Mouse (Mus musculus) MEL (cell line): ENCODE results near the gene Hdgfl2.
"Not testable (repeated sequence)": the region's sequence is repeated elsewhere in the genome, so short reads cannot be mapped to it uniquely, and the experiment has no call there.

Experiments used
- BHLHE40 ChIP-seq: IDR thresholded peaks from 2 replicates; pipeline ENCODE4 v1.6.1; 2012; ENCODE audit warnings: low read depth, mild to moderate bottlenecking, inconsistent platforms, low read length, improper control_type of control experiment, borderline replicate concordance
- CHD2 ChIP-seq: IDR thresholded peaks from 2 replicates; pipeline ENCODE4 v1.6.1; 2011; ENCODE audit warnings: low read length, improper control_type of control experiment
- CTCF ChIP-seq, 3 experiments: IDR thresholded peaks in 2 of 3; conservative IDR thresholded peaks in 1 of 3; 2 replicates each; pipeline ENCODE4 v1.5.1; 2011 to 2012; ENCODE audit warnings: low read length in 3 of 3, low read depth in 2 of 3, mild to moderate bottlenecking in 2 of 3, improper control_type of control experiment in 1 of 3, inconsistent platforms in 1 of 3, mixed read lengths in 1 of 3, moderate library complexity in 1 of 3; ENCODE audit not compliant: control insufficient read depth in 1 of 3, insufficient read depth in 1 of 3, poor library complexity in 1 of 3, severe bottlenecking in 1 of 3
- E2F4 ChIP-seq: IDR thresholded peaks from 2 replicates; pipeline ENCODE4 v1.6.1; 2011; ENCODE audit warnings: low read depth, low read length, improper control_type of control experiment, borderline replicate concordance
- ELF1 ChIP-seq: IDR thresholded peaks from 2 replicates; pipeline ENCODE4 v1.6.1; 2014; ENCODE audit warnings: low read depth, mild to moderate bottlenecking, inconsistent platforms, low read length, improper control_type of control experiment, moderate library complexity
- EP300 ChIP-seq, 2 experiments: IDR thresholded peaks; 2 replicates each; pipeline ENCODE4 v1.6.1; 2011; ENCODE audit warnings: improper control_type of control experiment in 2 of 2, low read length in 2 of 2, low read depth in 1 of 2, mild to moderate bottlenecking in 1 of 2
- MXI1 ChIP-seq: IDR thresholded peaks from 2 replicates; pipeline ENCODE4 v1.6.1; 2011; ENCODE audit warnings: mild to moderate bottlenecking, low read depth, low read length, improper control_type of control experiment
- NELFE ChIP-seq: IDR thresholded peaks from 2 replicates; pipeline ENCODE4 v1.6.1; 2011; ENCODE audit warnings: low read depth, low read length, improper control_type of control experiment
- POLR2A ChIP-seq, 2 experiments: IDR thresholded peaks; 2 replicates each; pipeline ENCODE4 v1.6.1; 2011 to 2012; ENCODE audit warnings: low read length in 2 of 2, mild to moderate bottlenecking in 2 of 2, control low read depth in 1 of 2, improper control_type of control experiment in 1 of 2, low read depth in 1 of 2, moderate library complexity in 1 of 2; ENCODE audit not compliant: control insufficient read depth in 1 of 2, insufficient read depth in 1 of 2, poor library complexity in 1 of 2
- POLR2AphosphoS5 ChIP-seq: IDR thresholded peaks from 2 replicates; pipeline ENCODE4 v1.6.1; 2012; ENCODE audit warnings: low read depth, borderline replicate concordance, mild to moderate bottlenecking, inconsistent platforms, low read length, moderate library complexity, mixed read lengths
- RCOR1 ChIP-seq: IDR thresholded peaks from 2 replicates; pipeline ENCODE4 v1.6.1; 2012; ENCODE audit warnings: low read depth, mild to moderate bottlenecking, inconsistent platforms, low read length, improper control_type of control experiment

- not testable (repeated sequence) for TF ChIP-seq CTCF (IDR thresholded peaks at IDR 0.05 in 2 of 3, conservative IDR thresholded peaks at IDR 0.05 in 1 of 3; ENCODE audit: control insufficient read depth in 1 of 3, insufficient read depth in 1 of 3, low read depth in 2 of 3, low read length in 3 of 3, poor library complexity in 1 of 3, severe bottlenecking in 1 of 3); CHD2; MXI1; BHLHE40; POLR2AphosphoS5; ELF1; EP300 (IDR thresholded peaks at IDR 0.05; ENCODE audit: low read depth in 1 of 2, low read length in 2 of 2); POLR2A (IDR thresholded peaks at IDR 0.05; ENCODE audit: control insufficient read depth in 1 of 2, insufficient read depth in 1 of 2, low read depth in 1 of 2, low read length in 2 of 2, poor library complexity in 1 of 2); RCOR1; E2F4; NELFE
Observed at GRCm38 (mm10) chr17:56104821-56105220, 25.4 kb downstream of the Hdgfl2 start.
